13 mouse cellular contexts compared by ENCODE assay signal in genomic region chrY:90742261-90743052, GRCm38 (mm10). TPM values are rescaled to one million over a fixed set of nuclear protein-coding genes. Genes with fewer than 3 reads are reported as not detected.
DNase-seq lines count a peak whose midpoint lies in the region; ATAC-seq and TF ChIP-seq lines count a peak whose summit lies in the region.
"Not testable (repeated sequence)": the region's sequence is repeated elsewhere in the genome, so short reads cannot be mapped to it uniquely, and the experiment has no call there.
"Had no signal": no experiment of that assay in that cellular context is flagged by ENCODE, and none has a peak within 500 bp of the region (broad histone marks: within the 10 kb centered on the region; RNA-seq: fewer than 3 reads in every experiment).

No protein-coding gene starts in this region.

- in situ Hi-C loops in ES-E14 (cut with MboI; ENCODE audit: low sequenced_read_pairs in 2 of 2, unreplicated experiment in 2 of 2), result not testable (repeated sequence)

- H3K27ac ChIP-seq in ES-E14 (ENCODE audit: insufficient read depth, low read depth, low read length, poor library complexity, severe bottlenecking); forebrain, embryonic 11.5 days (ENCODE audit: low read depth, low read length); kidney, postnatal 0 days; lung, embryonic 14.5 days (ENCODE audit: low read depth): not testable (repeated sequence)

- peaks cover 12% of the 10 kb centered on the region; the same call in 1 of the 2 replicates for H3K9me3 ChIP-seq in ES-E14 (ENCODE audit: control insufficient read depth, insufficient read depth, low read depth, low read length)
- peaks cover 51% of the 10 kb centered on the region for H3K9me3 ChIP-seq in forebrain, embryonic 11.5 days (ENCODE audit: control insufficient read depth, low read length)
- peaks cover 29% of the 10 kb centered on the region for H3K9me3 ChIP-seq in kidney, postnatal 0 days (replicated peaks; ENCODE audit: low read length)
- H3K9me3 ChIP-seq in lung, embryonic 14.5 days (ENCODE audit: low read depth, low read length), result peaks cover 54% of the 10 kb centered on the region

- TF ChIP-seq CTCF in kidney, postnatal 0 days (IDR thresholded peaks at IDR 0.05; ENCODE audit: low read depth); lung, embryonic 14.5 days (IDR thresholded peaks at IDR 0.05; ENCODE audit: low read depth): not testable (repeated sequence)

- peaks cover 66% of the 10 kb centered on the region for H3K36me3 ChIP-seq in ES-E14 (ENCODE audit: control insufficient read depth, insufficient read depth, low read length, poor library complexity, severe bottlenecking)
- peaks cover 42% of the 10 kb centered on the region for H3K36me3 ChIP-seq in forebrain, embryonic 11.5 days (ENCODE audit: control insufficient read depth, insufficient read depth, low read length)
- H3K36me3 ChIP-seq in kidney, postnatal 0 days (ENCODE audit: insufficient read depth, low read length), result peaks cover 35% of the 10 kb centered on the region
- peaks cover 50% of the 10 kb centered on the region for H3K36me3 ChIP-seq in lung, embryonic 14.5 days (ENCODE audit: insufficient read depth)

- H3K4me3 ChIP-seq in ES-E14 (ENCODE audit: insufficient read depth in 1 of 2, low read depth in 1 of 2, low read length in 2 of 2, poor library complexity in 1 of 2, severe bottlenecking in 1 of 2); forebrain, embryonic 11.5 days (ENCODE audit: low read depth, low read length); kidney, postnatal 0 days (replicated peaks; ENCODE audit: low read depth, low read length); lung, embryonic 14.5 days (ENCODE audit: low read depth, low read length): not testable (repeated sequence)

- not testable (repeated sequence) for H3K27me3 ChIP-seq in forebrain, embryonic 11.5 days (ENCODE audit: control insufficient read depth, insufficient read depth, low read length); kidney, postnatal 0 days (ENCODE audit: insufficient read depth, low read length); lung, embryonic 14.5 days (ENCODE audit: insufficient read depth, low read length)

- not testable (repeated sequence) for H3K9ac ChIP-seq in ES-E14 (ENCODE audit: insufficient read depth, low read depth, low read length, poor library complexity, severe bottlenecking); forebrain, embryonic 11.5 days (ENCODE audit: low read length); kidney, postnatal 0 days (ENCODE audit: low read depth, low read length); lung, embryonic 14.5 days

- H3K4me2 ChIP-seq in forebrain, embryonic 11.5 days (ENCODE audit: low read depth, low read length, severe bottlenecking); kidney, postnatal 0 days (ENCODE audit: low read length); lung, embryonic 14.5 days: not testable (repeated sequence)

- DNase-seq in ES-E14 (ENCODE audit: low read depth, low spot score), result peak; percentile 64
- DNase-seq in cerebellum, adult 9-10 months, result peak; percentile 36
- peak; percentile 84 for DNase-seq in forebrain, embryonic 11.5 days (ENCODE audit: low spot score)
- DNase-seq in heart, postnatal 4 days, result peak; percentile 32
- peak; percentile 59 for DNase-seq in kidney, postnatal 0 days (ENCODE audit: low spot score)
- peak; percentile 27 for DNase-seq in lung, embryonic 14.5 days
- DNase-seq in ovary, postnatal 36 days (ENCODE audit: low spot score), result peak; percentile 10
- peak; percentile 9 for DNase-seq in thymus, postnatal 25 days

- H3K4me1 ChIP-seq in ES-E14 (ENCODE audit: control insufficient read depth in 2 of 2, insufficient read depth in 2 of 2, low read length in 2 of 2, poor library complexity in 1 of 2); forebrain, embryonic 11.5 days (replicated peaks; ENCODE audit: control insufficient read depth, insufficient read depth, low read length); kidney, postnatal 0 days (replicated peaks; ENCODE audit: insufficient read depth, low read length); lung, embryonic 14.5 days (ENCODE audit: insufficient read depth): not testable (repeated sequence)

- WGBS in forebrain, embryonic 11.5 days, result 87% methylated on average over 49 of the region's 49 CpGs
- 93% methylated on average over 41 of the region's 49 CpGs for WGBS in kidney, postnatal 0 days
- 90% methylated on average over 49 of the region's 49 CpGs for WGBS in lung, embryonic 14.5 days

- ATAC-seq in forebrain, embryonic 11.5 days (replicated peaks; ENCODE audit: low FRiP score); kidney, postnatal 0 days (replicated peaks; ENCODE audit: low FRiP score, low read depth); lung, embryonic 14.5 days (ENCODE audit: insufficient read depth): not testable (repeated sequence)

RNA-seq across cellular contexts. Expression of gene Gm21860, which starts 12.2 kb away (rescaled TPM):
- total RNA-seq in ES-E14 (2012; rRNA removed), result not detected in 2 replicates
- polyA plus RNA-seq in forebrain, embryonic 11.5 days (2014; fragmentation: Nextera tagmentation; extraction: Ambion mirVana), result not detected in 2 replicates
- total RNA-seq in heart, postnatal 4 days (2021), result not detected
- polyA plus RNA-seq in kidney, postnatal 0 days (2015; fragmentation: Nextera tagmentation; extraction: Ambion mirVana), result not detected in 2 replicates
- not detected in 2 replicates for polyA plus RNA-seq in lung, embryonic 14.5 days (2014; fragmentation: Nextera tagmentation; extraction: Ambion mirVana)
- total RNA-seq: left cerebral cortex, postnatal 14 days had no signal
- polyA plus RNA-seq: heart, embryonic 12.5 days; macrophage; Patski; stomach, embryonic 15.5 days had no signal

RNA-seq across cellular contexts. Expression of gene Gm47283, which starts 42.1 kb away (rescaled TPM):
- not detected in 2 replicates for total RNA-seq in ES-E14 (2012; rRNA removed)
- not detected in 2 replicates for polyA plus RNA-seq in forebrain, embryonic 11.5 days (2014; fragmentation: Nextera tagmentation; extraction: Ambion mirVana)
- total RNA-seq in heart, postnatal 4 days (2021), result not detected
- polyA plus RNA-seq in kidney, postnatal 0 days (2015; fragmentation: Nextera tagmentation; extraction: Ambion mirVana), result not detected in 2 replicates
- not detected in 2 replicates for polyA plus RNA-seq in lung, embryonic 14.5 days (2014; fragmentation: Nextera tagmentation; extraction: Ambion mirVana)
- total RNA-seq: left cerebral cortex, postnatal 14 days had no signal
- polyA plus RNA-seq: heart, embryonic 12.5 days; macrophage; Patski; stomach, embryonic 15.5 days had no signal

Comparison
In these comparisons a context has a peak if more than half of its experiments do, and no peak if none do; other contexts are left out.
1. DNase-seq: peak in every context shown above with its lines; median percentile 84 in forebrain, embryonic 11.5 days; 64 in ES-E14; 59 in kidney, postnatal 0 days; 36 in cerebellum, adult 9-10 months; 32 in heart, postnatal 4 days; 27 in lung, embryonic 14.5 days; 10 in ovary, postnatal 36 days; 9 in thymus, postnatal 25 days.